Mouse (Mus musculus) B cell, adult 2 months (primary cell): ENCODE measurements around the gene Fasl.

Source experiments
- DNase-seq, 2 experiments: peaks; one replicate each; pipeline ENCODE4 v3.0.0; 2022

Fasl gene

DNA sequence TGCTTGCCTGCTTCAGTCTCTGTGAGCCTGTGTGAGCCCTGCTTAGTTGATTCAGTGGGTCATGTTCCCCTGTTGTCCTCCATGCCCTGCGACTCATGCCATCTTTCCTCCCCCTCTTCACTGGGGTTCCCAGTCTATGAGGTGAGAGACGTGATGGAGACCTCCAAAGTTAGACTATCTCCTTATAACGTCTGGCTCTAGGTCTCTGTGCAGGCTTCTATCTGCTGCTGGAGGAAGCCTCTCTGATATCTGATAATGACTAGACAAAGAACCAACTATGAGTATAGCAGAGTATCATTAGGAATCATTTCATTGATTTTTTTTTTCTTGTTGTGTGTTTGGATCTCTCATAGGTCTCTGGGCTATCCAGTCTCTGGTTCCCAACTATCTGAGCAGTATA is 31.7 kb downstream of the Fasl start:
- no peak for DNase-seq

DNA sequence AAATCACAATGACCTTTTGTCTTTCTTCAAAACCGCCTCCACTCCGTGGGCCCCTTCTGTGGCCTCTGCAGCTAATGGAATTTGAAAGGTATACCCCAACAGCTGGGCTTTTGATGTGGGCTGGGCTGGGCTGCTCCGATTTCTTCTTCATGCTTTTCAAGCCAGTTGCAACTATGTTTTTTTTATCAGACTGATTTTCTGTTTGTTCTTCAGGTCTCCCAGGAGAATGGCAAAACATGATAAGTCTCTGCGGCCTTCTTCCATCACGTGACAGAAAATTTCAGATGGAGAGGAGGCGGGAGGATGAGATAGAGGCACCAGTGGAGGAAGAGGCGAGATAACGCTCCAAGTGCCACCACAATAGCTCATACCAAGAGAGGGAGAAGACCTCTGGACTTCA is 37.0 kb downstream of the Fasl start:
- DNase-seq = no peak

GRCm38 (mm10) chr1:161750471-161751041 is 37.7 kb downstream of the Fasl start:
- DNase-seq = no peak

- peak in 1 of 2 experiments; percentile 26 for DNase-seq
Observed at GRCm38 (mm10) chr1:161748685-161749084, 39.6 kb downstream of the Fasl start.

- peak; percentile 87 for DNase-seq
Observed at GRCm38 (mm10) chr1:161748138-161748537, 40.2 kb downstream of the Fasl start.

DNA sequence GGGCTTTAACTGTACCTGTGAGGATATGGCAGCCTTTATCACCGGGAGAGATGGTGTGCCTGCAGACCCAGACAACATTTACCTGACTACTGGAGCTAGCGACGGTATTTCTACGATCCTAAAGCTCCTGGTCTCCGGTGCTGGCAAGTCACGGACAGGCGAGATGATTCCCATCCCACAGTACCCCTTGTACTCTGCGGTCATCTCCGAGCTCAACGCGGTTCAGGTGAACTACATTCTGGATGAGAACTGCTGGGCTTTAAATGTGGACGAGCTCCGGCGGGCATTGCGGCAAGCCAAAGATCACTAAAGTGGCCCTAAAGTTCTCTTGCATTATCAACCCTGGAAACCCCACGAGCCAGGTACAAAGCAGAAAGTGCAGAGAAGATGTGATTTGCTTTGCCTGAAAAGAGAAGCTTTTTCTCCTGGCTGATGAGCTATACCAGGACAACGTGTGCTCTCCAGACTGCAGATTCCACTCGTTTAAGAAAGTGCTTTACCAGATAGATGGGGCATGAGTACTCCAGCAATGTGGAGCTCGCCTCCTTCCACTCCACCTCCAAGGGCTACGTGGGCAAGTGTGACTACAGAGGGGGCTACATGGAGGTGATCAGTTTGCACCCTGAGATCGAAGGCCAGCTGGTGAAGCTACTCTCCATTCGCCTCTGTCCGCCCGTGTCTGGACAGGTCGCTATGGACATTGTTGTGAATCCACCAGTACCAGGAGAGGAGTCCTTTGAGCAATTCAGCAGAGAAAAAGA is 41.6 kb downstream of the Fasl start:
- DNase-seq = no peak

- DNase-seq = no peak
Observed at GRCm38 (mm10) chr1:161744855-161745254, 43.4 kb downstream of the Fasl start.

DNA sequence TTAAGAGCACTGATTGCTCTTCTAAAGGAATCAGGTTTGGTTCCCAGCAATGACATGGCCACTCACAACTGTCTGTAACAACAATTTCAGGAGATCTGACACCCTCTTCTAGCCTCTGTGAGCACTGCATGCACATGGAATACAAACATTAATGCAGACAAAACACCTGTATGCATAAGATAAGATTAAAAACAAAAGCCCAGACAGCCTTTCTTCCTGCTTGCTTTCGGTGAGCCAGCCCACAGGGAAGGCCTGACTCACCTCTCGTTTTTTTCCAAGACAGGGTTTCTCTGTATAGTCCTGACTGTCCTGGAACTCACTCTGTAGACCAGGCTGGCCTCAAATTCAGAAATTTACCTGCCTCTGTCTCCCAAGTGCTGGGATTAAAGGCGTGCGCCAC is 44.1 kb downstream of the Fasl start:
- no peak for DNase-seq

DNA sequence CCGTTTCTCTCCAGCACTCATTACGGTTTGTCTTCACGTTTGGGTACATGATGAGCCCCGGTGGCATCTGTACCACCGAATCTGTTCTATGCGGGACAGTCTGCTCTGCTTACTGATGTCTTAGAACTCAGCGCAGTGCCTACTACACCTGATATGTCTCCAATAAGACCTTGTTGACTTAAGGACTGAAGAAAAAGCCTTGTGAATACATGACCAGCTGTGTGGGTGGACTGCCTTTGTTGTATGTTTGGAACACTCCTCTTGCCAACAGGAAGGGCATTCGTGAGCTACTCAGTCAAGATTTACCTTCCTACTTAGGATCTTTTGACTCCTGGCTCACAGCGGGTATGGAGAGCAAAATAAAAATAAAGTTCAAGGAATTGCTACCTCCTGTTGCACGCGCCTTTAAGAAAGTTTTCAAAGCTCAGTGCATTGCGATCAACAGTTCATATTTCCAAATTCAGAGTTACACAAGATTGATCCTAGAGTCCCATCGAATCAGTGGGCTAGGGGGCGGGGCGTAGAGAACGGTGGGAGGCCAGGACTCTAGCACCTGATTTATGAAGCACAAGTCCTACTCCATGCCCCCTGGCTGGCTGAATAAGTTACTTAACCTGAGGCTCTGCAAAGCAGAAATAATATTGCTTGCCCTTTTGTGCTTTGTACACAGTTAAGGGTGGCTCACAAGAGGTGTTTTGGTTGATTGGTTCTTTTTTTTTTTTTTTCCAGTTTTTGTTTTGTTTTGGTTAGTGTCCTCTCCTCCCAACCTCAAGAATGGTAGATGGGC is 45.6 kb downstream of the Fasl start:
- no peak for DNase-seq

- DNase-seq = peak; percentile 38 to 56
Observed at GRCm38 (mm10) chr1:161736848-161737247, 51.4 kb downstream of the Fasl start.

DNA sequence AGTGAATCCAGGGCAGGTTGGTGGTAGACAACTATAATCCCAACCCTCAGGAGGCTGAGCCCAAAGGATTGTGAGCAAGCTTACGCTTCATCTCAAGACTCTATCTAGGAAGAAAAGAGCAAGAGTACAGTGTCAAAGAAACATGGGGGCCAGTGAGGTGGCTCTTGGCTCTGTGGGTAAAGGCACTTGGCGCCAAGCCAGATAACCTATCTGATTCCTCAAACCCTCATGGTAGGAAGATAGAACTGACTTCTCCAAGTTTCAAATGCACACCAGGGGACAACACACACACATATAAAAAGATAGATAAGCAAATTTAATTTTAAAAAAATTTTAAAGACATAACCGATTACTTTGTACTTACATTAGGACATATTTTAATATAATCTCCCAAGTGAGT is 52.0 kb downstream of the Fasl start:
- DNase-seq = peak; percentile 11 to 20

GRCm38 (mm10) chr1:161735465-161736046 is 52.7 kb downstream of the Fasl start:
- peak; percentile 70 to 76 for DNase-seq

- peak; percentile 66 to 68 for DNase-seq
Observed at GRCm38 (mm10) chr1:161734741-161735211, 53.5 kb downstream of the Fasl start.

DNA sequence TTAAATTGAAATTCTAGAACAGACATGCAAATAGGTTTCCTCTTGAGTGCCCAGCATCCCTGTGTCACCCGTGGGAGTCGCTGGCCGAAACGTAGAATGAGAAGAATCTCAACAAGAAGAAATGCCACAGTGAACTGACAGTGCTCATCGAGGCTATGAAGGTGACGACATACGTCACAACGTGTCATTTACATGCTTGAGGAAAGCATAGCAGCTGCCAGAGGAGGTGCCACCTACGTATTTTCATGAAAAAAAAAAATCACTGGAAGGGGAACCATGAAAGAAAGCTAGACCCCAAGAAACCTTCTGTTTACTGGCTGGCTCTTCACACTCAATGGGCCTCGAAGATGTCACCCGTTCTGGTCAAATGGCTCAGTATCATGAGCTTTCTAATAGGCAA is 54.0 kb downstream of the Fasl start:
- DNase-seq = peak; percentile 74 to 77
